Mouse (Mus musculus): ENCODE measurements at regions not wholly inside any gene's neighbourhood (a gene's known extent, or its start where the extent isn't known, plus 50 kb on each side); places are given as distances from the start of the nearest gene placed in this dataset.
A peak's percentile ranks its signal among the peaks of the same experiment; 100 is the strongest.

DNA sequence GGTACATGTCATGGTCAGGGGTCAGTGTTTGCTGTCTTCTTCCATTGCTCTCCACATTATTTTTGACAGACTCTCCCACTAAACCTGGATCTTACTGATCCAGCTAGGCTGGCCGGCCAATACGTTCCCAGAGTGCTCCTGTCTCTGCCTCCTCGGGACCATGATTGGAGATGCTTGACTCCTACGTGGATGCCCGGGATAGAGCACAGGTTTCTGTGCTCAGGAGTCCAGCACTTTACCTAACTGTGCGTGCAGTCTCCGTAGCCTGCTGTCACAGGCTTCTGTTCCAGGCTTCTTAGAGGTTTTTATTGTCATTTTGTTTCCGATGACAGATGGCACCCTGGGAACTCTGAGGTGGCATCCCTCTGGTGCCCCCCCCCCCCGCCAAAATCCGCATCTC is 232.4 kb downstream of the Maf start:
- no peaks in the 10 kb centered on the region for H3K27me3 ChIP-seq (ENCODE audit: insufficient read depth, low read length)
- WGBS = 78% methylated on average over 10 of the region's 10 CpGs
- H3K4me1 ChIP-seq (replicated peaks; ENCODE audit: insufficient read depth, low read length) = no peaks in the 10 kb centered on the region
- H3K4me2 ChIP-seq (ENCODE audit: low read length) = no peak overlapping the region
- no peaks in the 10 kb centered on the region for H3K36me3 ChIP-seq (ENCODE audit: insufficient read depth, low read length)
- no peak overlapping the region for H3K4me3 ChIP-seq (replicated peaks; ENCODE audit: low read depth, low read length)
- no peak overlapping the region for H3K9ac ChIP-seq (ENCODE audit: low read depth, low read length)
- no peaks in the 10 kb centered on the region for H3K9me3 ChIP-seq (replicated peaks; ENCODE audit: low read length)
- H3K27ac ChIP-seq = no peak overlapping the region
- TF ChIP-seq CTCF (IDR thresholded peaks at IDR 0.05; ENCODE audit: low read depth) = no peak
- DNase-seq (ENCODE audit: low spot score) = no peak
- no peak for ATAC-seq (replicated peaks; ENCODE audit: low FRiP score, low read depth)

- no peak for ATAC-seq (replicated peaks; ENCODE audit: low FRiP score, low read depth)
- peak overlapping the region; percentile 27 for H3K4me2 ChIP-seq (ENCODE audit: low read length)
- no peak overlapping the region for H3K27ac ChIP-seq
- peak; percentile 31 for DNase-seq (ENCODE audit: low spot score)
- WGBS = 22% methylated on average over 8 of the region's 8 CpGs
- no peak for TF ChIP-seq CTCF (IDR thresholded peaks at IDR 0.05; ENCODE audit: low read depth)
- 0 out of 2 replicates have a peak overlapping the region, but pooled peaks have one; percentile 3 for H3K4me3 ChIP-seq (replicated peaks; ENCODE audit: low read depth, low read length)
- H3K27me3 ChIP-seq (ENCODE audit: insufficient read depth, low read length) = no peaks in the 10 kb centered on the region
- no peak overlapping the region for H3K9ac ChIP-seq (ENCODE audit: low read depth, low read length)
- H3K36me3 ChIP-seq (ENCODE audit: insufficient read depth, low read length) = no peaks in the 10 kb centered on the region
- H3K9me3 ChIP-seq (replicated peaks; ENCODE audit: low read length) = no peaks in the 10 kb centered on the region
- H3K4me1 ChIP-seq (replicated peaks; ENCODE audit: insufficient read depth, low read length) = no peaks in the 10 kb centered on the region
Observed at GRCm38 (mm10) chr8:115473974-115474373, 233.6 kb downstream of the Maf start.

DNA sequence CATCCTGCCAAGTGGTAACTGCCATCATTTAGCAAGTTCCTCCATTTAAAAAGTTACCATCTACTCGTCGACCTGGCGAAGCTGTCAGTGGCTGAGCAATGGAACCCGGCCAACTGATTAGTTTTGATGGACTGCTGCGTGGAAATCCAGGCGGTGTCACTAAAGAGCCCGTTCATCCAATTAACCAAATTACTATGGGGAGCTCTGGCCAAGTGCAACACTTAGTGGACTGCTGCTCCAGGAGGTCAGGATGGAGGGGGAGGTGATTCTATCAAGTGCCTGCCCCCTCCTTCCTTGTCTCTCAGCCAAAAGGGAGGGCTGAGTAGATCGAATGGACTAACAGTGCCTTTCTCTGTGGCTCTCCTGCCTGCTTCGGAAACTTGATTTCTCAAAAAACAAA is 241.0 kb downstream of the Maf start:
- WGBS = 17% methylated on average over 9 of the region's 9 CpGs
- no peak for TF ChIP-seq CTCF (IDR thresholded peaks at IDR 0.05; ENCODE audit: low read depth)
- Histone ChIP-seq H3K9me3 (replicated peaks; ENCODE audit: low read length) (no peaks in the 10 kb centered on the region), H3K9ac (ENCODE audit: low read depth, low read length) (no peak overlapping the region), H3K4me2 (ENCODE audit: low read length) (no peak overlapping the region), H3K36me3 (ENCODE audit: insufficient read depth, low read length) (no peaks in the 10 kb centered on the region), H3K27ac (no peak overlapping the region), H3K4me1 (replicated peaks; ENCODE audit: insufficient read depth, low read length) (no peaks in the 10 kb centered on the region), H3K27me3 (ENCODE audit: insufficient read depth, low read length) (0 out of 2 replicates have a peak, but pooled peaks cover 8% of the 10 kb centered on the region), H3K4me3 (replicated peaks; ENCODE audit: low read depth, low read length) (no peak overlapping the region)
- DNase-seq (ENCODE audit: low spot score) (peak; percentile 51), ATAC-seq (replicated peaks; ENCODE audit: low FRiP score, low read depth) (no peak)

DNA sequence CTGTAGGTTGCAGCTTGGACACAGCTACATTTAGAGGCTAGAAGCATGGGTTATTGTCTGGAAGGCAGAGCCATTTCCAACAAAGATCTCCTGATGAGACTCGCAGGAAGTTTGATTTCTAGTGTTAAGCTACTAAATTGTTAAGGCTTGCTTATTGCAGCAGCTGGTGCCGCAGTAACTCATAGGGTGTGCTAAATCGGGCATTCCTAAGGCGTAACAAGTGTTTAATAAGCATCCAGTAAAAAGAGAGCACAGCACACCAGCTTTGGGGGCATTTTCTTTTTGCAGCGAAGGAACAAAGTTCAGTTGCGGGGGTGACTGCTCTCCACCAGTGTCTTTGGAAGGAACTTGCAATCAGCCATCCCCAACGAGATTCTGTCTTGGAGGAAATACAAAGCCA is 241.5 kb downstream of the Maf start:
- Histone ChIP-seq H3K27ac (no peak overlapping the region), H3K27me3 (ENCODE audit: insufficient read depth, low read length) (0 out of 2 replicates have a peak, but pooled peaks cover 8% of the 10 kb centered on the region)
- ATAC-seq (replicated peaks; ENCODE audit: low FRiP score, low read depth) = no peak

GRCm38 (mm10) chr8:115462657-115463056 is 244.9 kb downstream of the Maf start:
- H3K27ac ChIP-seq = no peak overlapping the region

More for the DNA sequence above, 241.5 kb downstream of the Maf start:
- H3K36me3 ChIP-seq (ENCODE audit: insufficient read depth, low read length) = no peaks in the 10 kb centered on the region
- no peaks in the 10 kb centered on the region for H3K4me1 ChIP-seq (replicated peaks; ENCODE audit: insufficient read depth, low read length)
- H3K4me3 ChIP-seq (replicated peaks; ENCODE audit: low read depth, low read length) = no peak overlapping the region
- no peak for DNase-seq (ENCODE audit: low spot score)
- no peak for TF ChIP-seq CTCF (IDR thresholded peaks at IDR 0.05; ENCODE audit: low read depth)
- H3K9me3 ChIP-seq (replicated peaks; ENCODE audit: low read length) = no peaks in the 10 kb centered on the region
- WGBS = 53% methylated on average over 7 of the region's 7 CpGs
- H3K9ac ChIP-seq (ENCODE audit: low read depth, low read length) = no peak overlapping the region
- H3K4me2 ChIP-seq (ENCODE audit: low read length) = no peak overlapping the region

GRCm38 (mm10) chr8:115458119-115458518 is 249.5 kb downstream of the Maf start:
- DNase-seq (ENCODE audit: low spot score) (no peak), ATAC-seq (replicated peaks; ENCODE audit: low FRiP score, low read depth) (no peak)
- Histone ChIP-seq H3K27me3 (ENCODE audit: insufficient read depth, low read length) (0 out of 2 replicates have a peak, but pooled peaks cover 3% of the 10 kb centered on the region), H3K4me1 (replicated peaks; ENCODE audit: insufficient read depth, low read length) (no peaks in the 10 kb centered on the region), H3K36me3 (ENCODE audit: insufficient read depth, low read length) (no peaks in the 10 kb centered on the region), H3K9me3 (replicated peaks; ENCODE audit: low read length) (no peaks in the 10 kb centered on the region), H3K4me2 (ENCODE audit: low read length) (no peak overlapping the region), H3K9ac (ENCODE audit: low read depth, low read length) (no peak overlapping the region), H3K27ac (no peak overlapping the region), H3K4me3 (replicated peaks; ENCODE audit: low read depth, low read length) (no peak overlapping the region)
- WGBS = 72% methylated on average over 3 of the region's 3 CpGs
- TF ChIP-seq CTCF (IDR thresholded peaks at IDR 0.05; ENCODE audit: low read depth) = no peak

More at GRCm38 (mm10) chr8:115462657-115463056, 244.9 kb downstream of the Maf start:
- Histone ChIP-seq H3K9me3 (replicated peaks; ENCODE audit: low read length) (no peaks in the 10 kb centered on the region), H3K36me3 (ENCODE audit: insufficient read depth, low read length) (no peaks in the 10 kb centered on the region), H3K4me3 (replicated peaks; ENCODE audit: low read depth, low read length) (no peak overlapping the region), H3K9ac (ENCODE audit: low read depth, low read length) (no peak overlapping the region), H3K4me2 (ENCODE audit: low read length) (no peak overlapping the region), H3K4me1 (replicated peaks; ENCODE audit: insufficient read depth, low read length) (no peaks in the 10 kb centered on the region), H3K27me3 (ENCODE audit: insufficient read depth, low read length) (0 out of 2 replicates have a peak, but pooled peaks cover 11% of the 10 kb centered on the region)
- peak; percentile 88 for DNase-seq (ENCODE audit: low spot score)
- 27% methylated on average over 6 of the region's 6 CpGs for WGBS
- no peak for ATAC-seq (replicated peaks; ENCODE audit: low FRiP score, low read depth)
- no peak for TF ChIP-seq CTCF (IDR thresholded peaks at IDR 0.05; ENCODE audit: low read depth)

DNA sequence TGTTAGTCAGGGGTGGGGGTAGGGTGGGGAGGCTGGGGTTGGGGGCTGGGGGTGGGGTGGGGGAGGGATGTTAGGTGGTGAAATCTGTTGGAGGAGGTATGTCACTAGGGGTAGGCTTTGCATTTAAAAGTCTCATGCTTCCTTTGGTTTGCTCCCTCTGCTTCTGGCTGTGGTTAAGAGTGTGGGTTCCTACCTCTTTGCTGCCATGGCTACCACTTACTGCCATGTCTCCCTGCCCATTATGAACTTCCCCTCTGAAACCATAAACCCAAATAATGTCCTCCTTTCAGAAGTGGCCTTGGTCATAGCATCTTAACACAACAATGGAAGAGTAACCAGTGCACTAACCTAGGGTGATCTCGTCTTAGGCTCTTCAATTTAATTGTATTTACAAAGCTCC is 256.8 kb downstream of the Maf start:
- ATAC-seq (replicated peaks; ENCODE audit: low FRiP score, low read depth) (no peak), DNase-seq (ENCODE audit: low spot score) (no peak)
- no peak overlapping the region for H3K27ac ChIP-seq
- H3K9me3 ChIP-seq (replicated peaks; ENCODE audit: low read length) = no peaks in the 10 kb centered on the region
- no peaks in the 10 kb centered on the region for H3K27me3 ChIP-seq (ENCODE audit: insufficient read depth, low read length)
- H3K36me3 ChIP-seq (ENCODE audit: insufficient read depth, low read length) = no peaks in the 10 kb centered on the region
- no peak for TF ChIP-seq CTCF (IDR thresholded peaks at IDR 0.05; ENCODE audit: low read depth)
- H3K9ac ChIP-seq (ENCODE audit: low read depth, low read length) = no peak overlapping the region
- no peak overlapping the region for H3K4me3 ChIP-seq (replicated peaks; ENCODE audit: low read depth, low read length)
- no peaks in the 10 kb centered on the region for H3K4me1 ChIP-seq (replicated peaks; ENCODE audit: insufficient read depth, low read length)
- WGBS = 74% methylated on average over 1 of the region's 1 CpGs
- no peak overlapping the region for H3K4me2 ChIP-seq (ENCODE audit: low read length)
